Mouse (Mus musculus) heart, adult 18-20 months (tissue): ENCODE data around the gene Uox. TPM values are rescaled to one million over a fixed set of nuclear protein-coding genes. Genes with fewer than 3 reads are reported as not detected.

Source experiments
- total RNA-seq, 2 experiments: library from RNA; stranded (reverse); gene quantifications; 2 replicates each; pipeline ENCODE4 v1.2.3; 2021

Gene Uox
- total RNA-seq, 2 experiments from 2014 or later: not detected

Other genes starting within 250 kb of the Uox start
- gene Ssx2ip, start 165.8 kb upstream of the Uox start, total RNA-seq: 10 to 100 TPM; 13.0 to 15.1 TPM
- gene Ctbs, start 120.6 kb upstream of the Uox start, total RNA-seq: 1 to 10 TPM; 2.6 to 3.4 TPM
- 1 to 10 TPM; 1.1 to 2.5 TPM for gene Spata1, start 70.7 kb upstream of the Uox start, total RNA-seq
- gene Gng5, start 70.6 kb upstream of the Uox start, total RNA-seq: 100 to 1,000 TPM; 205 to 275 TPM
- gene Rpf1, start 49.0 kb upstream of the Uox start, total RNA-seq: 10 to 100 TPM; 13.2 to 14.8 TPM
- gene Dnase2b, start 45.2 kb downstream of the Uox start, total RNA-seq: not detected
- not detected for gene 4930503B20Rik, start 80.9 kb downstream of the Uox start, total RNA-seq
- 1 to 10 TPM; 2.3 TPM for gene Samd13, start 115.2 kb downstream of the Uox start, total RNA-seq
- 10 to 100 TPM; 60.8 to 66.0 TPM for gene Prkacb, start 242.6 kb downstream of the Uox start, total RNA-seq